Mouse (Mus musculus) liver, embryonic 13.5 days (tissue): ENCODE results near the gene Pacsin2. TPM values are rescaled to one million over a fixed set of nuclear protein-coding genes. Genes with fewer than 3 reads are reported as not detected.
A peak's percentile ranks its signal among the peaks of the same experiment; 100 is the strongest.
"Not testable (repeated sequence)": the region's sequence is repeated elsewhere in the genome, so short reads cannot be mapped to it uniquely, and the experiment has no call there.

Experiments
- ATAC-seq: fragments of 200-750 bp; cut with Nextera tagmentation; 2 replicates; pipeline ENCODE4 v1.8.0; 2017; ENCODE audit warnings: low read depth, mild to moderate bottlenecking, moderate number of reproducible peaks, moderate library complexity
- DNase-seq: peaks from one replicate; pipeline ENCODE4 v3.0.0; 2022
- H3K27ac ChIP-seq: fragments of 300-500 bp; sonication (generic); 2 replicates; pipeline ENCODE4 v1.5.1; 2015; ENCODE audit warnings: moderate library complexity, mild to moderate bottlenecking, inconsistent platforms
- H3K27me3 ChIP-seq: fragments of 300-500 bp; sonication (generic); 2 replicates; pipeline ENCODE4 v1.6.1; 2015; ENCODE audit warnings: mild to moderate bottlenecking, inconsistent platforms
- H3K36me3 ChIP-seq: fragments of 300-500 bp; sonication (generic); 2 replicates; pipeline ENCODE4 v1.6.1; 2015; ENCODE audit warnings: mild to moderate bottlenecking, inconsistent platforms
- H3K4me1 ChIP-seq: fragments of 300-500 bp; sonication (generic); replicated peaks from 2 replicates; pipeline ENCODE4 v1.6.1; 2015; ENCODE audit warnings: inconsistent platforms
- H3K4me2 ChIP-seq: fragments of 300-500 bp; sonication (generic); 2 replicates; pipeline ENCODE4 v1.6.1; 2015; ENCODE audit warnings: inconsistent platforms, mild to moderate bottlenecking, moderate library complexity
- H3K4me3 ChIP-seq: fragments of 300-500 bp; sonication (generic); replicated peaks from 2 replicates; pipeline ENCODE4 v1.5.1; 2015; ENCODE audit warnings: mild to moderate bottlenecking, inconsistent platforms
- H3K9ac ChIP-seq: fragments of 300-500 bp; sonication (generic); 2 replicates; pipeline ENCODE4 v1.6.1; 2015; ENCODE audit warnings: mild to moderate bottlenecking, inconsistent platforms
- H3K9me3 ChIP-seq: fragments of 300-500 bp; sonication (generic); replicated peaks from 2 replicates; pipeline ENCODE4 v1.6.1; 2016; ENCODE audit warnings: inconsistent platforms
- WGBS: fragments of 180-500 bp; shearing (Covaris S2); methylation state at CpG from one replicate; pipeline ENCODE4 v1.1.7; 2015; ENCODE audit not compliant: insufficient replicate concordance; 5-methylcytosine and 5-hydroxymethylcytosine counted together
- polyA plus RNA-seq: library from polyadenylated mRNA; unstranded; fragments of >200 nt; fragmentation: Nextera tagmentation; extraction: Ambion mirVana; gene quantifications from 2 replicates; pipeline ENCODE4 v1.2.1, GENCODE M21; 2015

Pacsin2 gene
- polyA plus RNA-seq, 1 experiment from 2014 or later = 45.0 TPM

GRCm38 (mm10) chr15:83463369-83464082 is 880 bp downstream of the Pacsin2 start:
- Histone ChIP-seq H3K9me3 (no peaks in the 10 kb centered on the region), H3K4me1 (peaks cover 47% of the 10 kb centered on the region), H3K9ac (peak overlapping the region; percentile 94), H3K27me3 (no peaks in the 10 kb centered on the region), H3K27ac (peak overlapping the region; percentile 84), H3K4me3 (peak overlapping the region; percentile 86), H3K36me3 (peaks cover 5% of the 10 kb centered on the region), H3K4me2 (peak overlapping the region; percentile 90)
- WGBS = 13% methylated on average over 17 of the region's 17 CpGs
- no peak for ATAC-seq
- DNase-seq = peak; percentile 35

DNA sequence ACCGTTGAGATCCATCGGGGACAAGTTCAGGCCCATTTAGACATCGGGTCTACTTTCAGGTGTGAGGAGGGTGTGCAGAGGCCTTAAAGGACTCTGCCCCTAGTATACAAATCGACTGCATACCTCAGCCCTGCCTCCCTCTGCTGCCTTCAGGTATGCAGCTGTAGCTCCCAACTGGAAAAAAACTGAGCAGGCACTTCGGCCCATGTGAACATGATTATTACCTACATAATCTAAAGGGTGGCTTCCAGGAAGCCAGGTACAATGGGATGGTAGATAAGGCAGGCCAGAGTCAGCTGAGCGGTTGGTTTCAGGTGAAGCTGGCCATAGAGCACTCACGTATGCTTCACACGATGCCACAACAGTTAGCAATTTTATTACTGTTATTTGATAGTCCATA is 2.1 kb downstream of the Pacsin2 start:
- H3K4me2 ChIP-seq = peak overlapping the region; percentile 90
- peak overlapping the region; percentile 94; the same call in 1 of the 2 replicates for H3K9ac ChIP-seq
- H3K27me3 ChIP-seq, H3K36me3 ChIP-seq, H3K9me3 ChIP-seq, DNase-seq, H3K27ac ChIP-seq, ATAC-seq: not testable (repeated sequence)
- peaks cover 53% of the 10 kb centered on the region for H3K4me1 ChIP-seq
- WGBS = 80% methylated on average over 8 of the region's 8 CpGs
- peak overlapping the region; percentile 86 for H3K4me3 ChIP-seq

DNA sequence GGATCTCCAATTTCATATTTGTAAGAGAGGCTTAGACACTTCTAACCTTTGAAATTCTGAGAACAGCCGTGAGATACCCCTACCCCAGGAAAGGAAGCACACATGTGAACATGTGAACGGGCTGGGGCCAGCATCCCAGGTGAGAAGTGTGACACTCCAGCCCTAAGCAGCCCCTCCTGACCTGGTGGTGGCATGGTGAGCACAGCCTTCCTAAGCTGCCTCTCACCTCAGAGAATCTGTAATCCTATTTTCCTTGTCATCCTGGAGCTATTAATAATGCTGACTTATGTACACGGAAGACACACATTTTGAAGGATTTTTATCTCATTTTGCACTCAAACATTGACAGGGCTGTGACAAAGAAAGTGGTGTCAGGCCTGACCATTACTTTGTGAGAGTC is 3.5 kb downstream of the Pacsin2 start:
- Histone ChIP-seq H3K9ac (no peak overlapping the region), H3K4me1 (peaks cover 61% of the 10 kb centered on the region), H3K27ac (0 out of 2 replicates have a peak overlapping the region, but pooled peaks have one; percentile 5), H3K4me3 (no peak overlapping the region), H3K4me2 (no peak overlapping the region), H3K36me3 (peaks cover 8% of the 10 kb centered on the region), H3K9me3 (no peaks in the 10 kb centered on the region), H3K27me3 (no peaks in the 10 kb centered on the region)
- DNase-seq (no peak), ATAC-seq (no peak)
- WGBS = 75% methylated on average over 3 of the region's 3 CpGs

DNA sequence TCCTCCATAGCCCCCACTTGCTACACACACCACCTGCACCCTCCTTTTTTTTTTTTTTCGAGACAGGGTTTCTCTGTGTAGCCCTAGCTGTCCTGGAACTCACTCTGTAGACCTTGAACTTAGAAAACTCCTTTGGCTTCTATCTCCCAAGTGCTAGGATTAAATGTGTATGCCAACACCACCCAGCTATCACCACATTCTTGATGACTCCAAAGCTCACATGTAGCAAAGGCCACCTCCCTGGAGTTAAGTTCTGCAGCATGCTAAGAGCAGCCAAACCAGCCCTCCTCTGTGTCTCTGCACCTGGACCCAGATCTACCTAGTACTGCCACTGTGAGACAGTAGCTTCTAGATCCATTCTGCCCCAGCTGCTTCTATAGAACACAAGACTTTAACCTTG is 6.9 kb downstream of the Pacsin2 start:
- Histone ChIP-seq H3K4me3 (no peak overlapping the region), H3K9me3 (no peaks in the 10 kb centered on the region), H3K9ac (no peak overlapping the region), H3K36me3 (peaks cover 12% of the 10 kb centered on the region), H3K4me2 (no peak overlapping the region), H3K27ac (no peak overlapping the region), H3K27me3 (no peaks in the 10 kb centered on the region), H3K4me1 (peaks cover 70% of the 10 kb centered on the region)
- 84% methylated on average over 1 of the region's 1 CpGs for WGBS
- DNase-seq (no peak), ATAC-seq (no peak)

DNA sequence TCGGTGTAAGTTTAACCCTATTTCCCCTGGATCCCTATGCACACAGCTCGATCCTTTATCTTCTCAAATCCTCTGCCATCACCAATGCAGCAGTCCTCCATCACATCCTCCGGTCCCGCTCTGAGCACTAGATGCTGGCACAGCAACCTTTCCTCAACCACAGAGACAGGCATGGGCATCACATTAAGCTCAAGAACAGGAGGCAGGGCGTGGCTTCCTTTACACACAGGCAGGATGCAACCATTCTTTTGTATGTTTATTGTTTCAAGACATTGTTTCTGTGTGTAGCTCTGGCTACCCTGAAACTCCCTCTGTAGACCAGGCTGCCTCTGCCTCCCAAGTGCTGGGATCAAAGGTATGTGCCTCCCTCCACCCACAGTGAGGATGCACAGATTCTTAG is 8.8 kb downstream of the Pacsin2 start:
- Histone ChIP-seq H3K27me3 (no peaks in the 10 kb centered on the region), H3K27ac (peak overlapping the region; percentile 29; the same call in 1 of the 2 replicates), H3K9ac (no peak overlapping the region), H3K36me3 (peaks cover 8% of the 10 kb centered on the region; the same call in 1 of the 2 replicates), H3K4me2 (no peak overlapping the region), H3K9me3 (no peaks in the 10 kb centered on the region), H3K4me3 (no peak overlapping the region), H3K4me1 (peaks cover 76% of the 10 kb centered on the region)
- 72% methylated on average over 5 of the region's 5 CpGs for WGBS
- DNase-seq = no peak
- no peak for ATAC-seq

DNA sequence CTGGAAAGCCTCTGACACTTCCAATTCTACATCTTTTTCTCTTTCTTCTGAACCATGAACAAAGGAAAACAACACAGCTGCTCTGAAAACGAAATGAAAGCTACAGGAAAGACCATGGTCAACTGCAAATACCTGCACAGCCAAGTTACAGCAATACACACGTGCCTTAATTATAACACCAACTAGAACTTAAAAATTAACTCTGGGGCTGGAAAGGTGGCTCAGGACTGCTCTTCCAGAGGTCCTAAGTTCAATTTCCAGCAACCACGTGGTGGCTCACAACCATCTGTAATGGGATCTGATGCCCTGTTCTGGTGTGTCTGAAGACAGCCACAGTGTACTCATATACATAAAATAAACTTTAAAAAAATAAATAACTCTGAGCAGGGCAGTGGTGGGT is 9.4 kb downstream of the Pacsin2 start:
- ATAC-seq (no peak), DNase-seq (no peak)
- H3K4me2 ChIP-seq = no peak overlapping the region
- peaks cover 78% of the 10 kb centered on the region for H3K4me1 ChIP-seq
- H3K36me3 ChIP-seq = 0 out of 2 replicates have a peak, but pooled peaks cover 8% of the 10 kb centered on the region
- H3K27me3 ChIP-seq = no peaks in the 10 kb centered on the region
- WGBS = 69% methylated on average over 3 of the region's 3 CpGs
- no peak overlapping the region for H3K9ac ChIP-seq
- H3K27ac ChIP-seq = peak overlapping the region; percentile 43; the same call in 1 of the 2 replicates
- H3K9me3 ChIP-seq = no peaks in the 10 kb centered on the region
- no peak overlapping the region for H3K4me3 ChIP-seq

DNA sequence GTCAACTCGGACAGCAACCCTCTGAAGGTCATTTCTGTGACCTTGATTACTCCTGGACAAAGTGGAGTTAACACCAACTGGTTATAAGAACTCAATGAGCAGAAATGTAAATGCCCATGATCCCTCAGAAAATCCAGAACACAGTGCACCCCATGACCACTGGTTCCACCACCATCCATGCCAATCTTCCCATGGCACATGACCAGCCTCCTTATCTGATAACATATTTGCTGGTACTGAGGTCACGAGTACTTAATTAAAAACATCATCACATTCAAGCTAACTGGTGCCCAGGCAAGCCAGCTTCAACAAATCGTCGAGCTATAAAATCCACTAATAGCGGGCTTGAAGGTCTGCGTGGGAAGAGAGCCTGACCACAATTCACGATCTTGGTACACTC is 10.0 kb downstream of the Pacsin2 start:
- H3K27me3 ChIP-seq = no peaks in the 10 kb centered on the region
- H3K9ac ChIP-seq = no peak overlapping the region
- WGBS = 77% methylated on average over 7 of the region's 7 CpGs
- no peak overlapping the region; the same call in 1 of the 2 replicates for H3K27ac ChIP-seq
- H3K4me3 ChIP-seq = no peak overlapping the region
- peaks cover 84% of the 10 kb centered on the region for H3K4me1 ChIP-seq
- ATAC-seq = no peak
- no peak for DNase-seq
- 0 out of 2 replicates have a peak, but pooled peaks cover 8% of the 10 kb centered on the region for H3K36me3 ChIP-seq
- H3K4me2 ChIP-seq = no peak overlapping the region
- no peaks in the 10 kb centered on the region for H3K9me3 ChIP-seq

DNA sequence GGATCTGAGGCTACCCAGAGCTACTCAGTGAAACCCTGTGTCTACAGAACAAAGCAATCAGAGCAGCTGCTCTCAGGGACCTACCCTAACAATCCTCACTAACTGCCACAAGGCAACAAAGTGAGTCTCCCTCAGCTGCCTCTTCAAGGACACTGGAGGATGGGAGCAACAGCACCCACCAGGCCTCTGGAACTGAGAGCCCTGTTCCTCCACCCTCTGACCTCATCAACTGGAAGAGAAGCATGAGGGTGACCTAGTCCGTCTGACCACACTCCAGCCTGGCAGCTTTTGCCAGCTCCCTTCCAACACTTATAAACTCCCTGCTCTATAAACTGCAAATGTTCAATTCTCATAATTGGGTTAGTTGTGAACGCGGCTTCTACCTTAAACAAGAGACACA is 10.5 kb downstream of the Pacsin2 start:
- H3K36me3 ChIP-seq = 0 out of 2 replicates have a peak, but pooled peaks cover 8% of the 10 kb centered on the region
- DNase-seq = no peak
- no peaks in the 10 kb centered on the region for H3K9me3 ChIP-seq
- H3K27me3 ChIP-seq = no peaks in the 10 kb centered on the region
- H3K4me3 ChIP-seq = no peak overlapping the region
- peak overlapping the region; percentile 44; the same call in 1 of the 2 replicates for H3K27ac ChIP-seq
- ATAC-seq = no peak
- H3K4me1 ChIP-seq = peaks cover 87% of the 10 kb centered on the region
- no peak overlapping the region for H3K4me2 ChIP-seq
- no peak overlapping the region for H3K9ac ChIP-seq
- 77% methylated on average over 3 of the region's 3 CpGs for WGBS

GRCm38 (mm10) chr15:83452219-83452760 is 12.1 kb downstream of the Pacsin2 start:
- H3K4me3 ChIP-seq = no peak overlapping the region
- H3K36me3 ChIP-seq = 0 out of 2 replicates have a peak, but pooled peaks cover 8% of the 10 kb centered on the region
- H3K4me2 ChIP-seq = 0 out of 2 replicates have a peak overlapping the region, but pooled peaks have one; percentile 2
- peaks cover 97% of the 10 kb centered on the region for H3K4me1 ChIP-seq
- H3K9me3 ChIP-seq = no peaks in the 10 kb centered on the region
- DNase-seq = no peak
- H3K9ac ChIP-seq = 0 out of 2 replicates have a peak overlapping the region, but pooled peaks have one; percentile 6
- peak; percentile 18; the same call in 1 of the 2 replicates for ATAC-seq
- H3K27ac ChIP-seq = peak overlapping the region; percentile 67
- WGBS = 54% methylated on average over 7 of the region's 7 CpGs
- H3K27me3 ChIP-seq = no peaks in the 10 kb centered on the region

GRCm38 (mm10) chr15:83451621-83452210 is 12.7 kb downstream of the Pacsin2 start:
- Histone ChIP-seq H3K4me2 (0 out of 2 replicates have a peak overlapping the region, but pooled peaks have one; percentile 2), H3K27ac (peak overlapping the region; percentile 67), H3K36me3 (0 out of 2 replicates have a peak, but pooled peaks cover 4% of the 10 kb centered on the region), H3K4me1 (peaks cover 96% of the 10 kb centered on the region), H3K9me3 (no peaks in the 10 kb centered on the region), H3K4me3 (no peak overlapping the region), H3K27me3 (no peaks in the 10 kb centered on the region), H3K9ac (0 out of 2 replicates have a peak overlapping the region, but pooled peaks have one; percentile 6)
- ATAC-seq = peak; percentile 21; the same call in 1 of the 2 replicates
- WGBS = 52% methylated on average over 7 of the region's 7 CpGs
- no peak for DNase-seq

DNA sequence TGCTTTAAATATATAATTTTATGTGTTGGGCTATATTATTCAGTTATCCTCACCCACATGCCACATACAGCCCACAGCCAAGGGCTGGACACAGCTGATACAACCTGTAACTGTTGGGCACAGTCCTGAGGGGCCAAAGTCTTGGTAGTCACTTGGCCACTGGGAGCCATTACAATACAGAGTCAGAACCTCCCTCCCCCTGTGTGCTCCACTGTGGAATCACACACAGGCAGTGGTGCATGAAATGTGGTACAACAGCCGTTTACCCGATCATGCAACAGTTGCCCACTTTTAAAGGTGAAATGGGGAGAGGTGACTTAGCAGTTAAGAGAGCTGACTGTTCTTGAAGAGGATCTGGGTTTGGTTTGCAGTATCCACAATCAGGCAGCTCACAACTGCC is 14.4 kb downstream of the Pacsin2 start:
- Histone ChIP-seq H3K36me3 (no peaks in the 10 kb centered on the region), H3K4me2 (no peak overlapping the region), H3K27me3 (no peaks in the 10 kb centered on the region), H3K9ac (no peak overlapping the region), H3K4me3 (no peak overlapping the region), H3K4me1 (peaks cover 96% of the 10 kb centered on the region), H3K9me3 (no peaks in the 10 kb centered on the region), H3K27ac (no peak overlapping the region)
- WGBS = 92% methylated on average over 2 of the region's 2 CpGs
- ATAC-seq (no peak), DNase-seq (no peak)
